Mouse (Mus musculus): ENCODE measurements at regions not wholly inside any gene's neighbourhood (a gene's known extent, or its start where the extent isn't known, plus 50 kb on each side); places are given as distances from the start of the nearest gene placed in this dataset.

GRCm38 (mm10) chr1:113247325-113247724 lies 1382.6 kb upstream of the Dsel start:
- in situ Hi-C loops (cut with MboI, MseI), result no loop called here

GRCm38 (mm10) chr1:113210095-113210494 lies 1345.4 kb upstream of the Dsel start:
- in situ Hi-C loops (cut with MboI, MseI), result no loop called here

GRCm38 (mm10) chr1:113204019-113204418 lies 1339.3 kb upstream of the Dsel start:
- in situ Hi-C loops (cut with MboI, MseI), result no loop called here

GRCm38 (mm10) chr1:113194116-113194812 lies 1329.5 kb upstream of the Dsel start:
- in situ Hi-C loops (cut with MboI, MseI), result no loop called here

GRCm38 (mm10) chr1:113163173-113163572 lies 1298.5 kb upstream of the Dsel start:
- in situ Hi-C loops (cut with MboI, MseI), result no loop called here
